Mouse (Mus musculus): ENCODE measurements at regions not wholly inside any gene's neighbourhood (a gene's known extent, or its start where the extent isn't known, plus 50 kb on each side); places are given as distances from the start of the nearest gene placed in this dataset.
"Not testable (repeated sequence)": the region's sequence is repeated elsewhere in the genome, so short reads cannot be mapped to it uniquely, and the experiment has no call there.

GRCm38 (mm10) chr12:15122586-15123212 lies 694.0 kb downstream of the Trib2 start:
- no peak for DNase-seq (ENCODE audit: low read depth)

GRCm38 (mm10) chr12:15115556-15115955 lies 701.2 kb downstream of the Trib2 start:
- no peak for DNase-seq (ENCODE audit: low read depth)

- no peak for DNase-seq (ENCODE audit: low read depth)
Measured at GRCm38 (mm10) chr12:15114793-15115192, 701.9 kb downstream of the Trib2 start.

GRCm38 (mm10) chr12:15111049-15111448 lies 705.7 kb downstream of the Trib2 start:
- DNase-seq (ENCODE audit: low read depth): no peak

GRCm38 (mm10) chr12:15104876-15105275 lies 711.8 kb downstream of the Trib2 start:
- DNase-seq (ENCODE audit: low read depth): no peak

GRCm38 (mm10) chr12:15078615-15079014 lies 738.1 kb downstream of the Trib2 start:
- DNase-seq (ENCODE audit: low read depth): no peak

- no peak for DNase-seq (ENCODE audit: low read depth)
Measured at GRCm38 (mm10) chr12:15064351-15064750, 752.4 kb downstream of the Trib2 start.

GRCm38 (mm10) chr12:15051387-15051786 lies 765.3 kb downstream of the Trib2 start:
- DNase-seq (ENCODE audit: low read depth): no peak

- no peak for DNase-seq (ENCODE audit: low read depth)
Measured at GRCm38 (mm10) chr12:15043264-15043663, 773.5 kb downstream of the Trib2 start.

GRCm38 (mm10) chr12:15011091-15011490 lies 805.6 kb downstream of the Trib2 start:
- DNase-seq (ENCODE audit: low read depth): no peak

- DNase-seq (ENCODE audit: low read depth): not testable (repeated sequence)
Measured at GRCm38 (mm10) chr12:15002401-15002800, 814.3 kb downstream of the Trib2 start.

Data from induced T-regulatory cell, adult 2 months (primary cell).